Mouse (Mus musculus): ENCODE data around the gene Gm49342.

DNA sequence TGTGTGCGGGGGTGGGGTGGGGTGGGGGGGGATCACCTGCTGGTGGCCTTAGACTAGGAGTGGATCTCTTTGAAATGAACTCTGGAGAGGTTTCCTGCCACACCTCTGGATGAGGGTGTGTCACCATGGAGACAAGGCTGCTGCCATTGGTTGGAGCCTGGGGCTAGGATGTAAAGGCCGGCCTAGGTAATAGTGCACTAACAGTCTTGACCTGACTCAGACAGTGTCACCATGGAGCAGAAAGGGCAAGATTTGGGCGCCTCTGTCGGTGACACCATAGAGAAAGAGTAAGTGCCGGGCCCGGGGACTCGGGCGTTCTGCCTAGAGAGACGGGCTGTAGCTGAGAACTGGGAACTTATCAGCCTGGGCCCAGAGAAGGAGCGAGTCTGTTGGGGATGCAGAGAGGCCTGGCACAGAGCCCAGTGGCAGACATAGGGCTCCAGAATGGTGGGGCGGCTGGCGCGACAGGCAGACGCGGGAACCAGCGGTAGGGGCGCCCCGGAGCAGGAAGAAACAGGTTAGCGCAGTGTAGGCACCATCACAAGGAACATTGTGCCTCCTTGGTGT lies 11.7 kb downstream of the Gm49342 start, which contains the start of gene Pnp2:
- 0 out of 2 replicates have a peak, but pooled peaks have one; percentile 51 for TF ChIP-seq POLR2A (IDR thresholded peaks at IDR 0.05; ENCODE audit: low read depth, low read length)
- TF ChIP-seq CTCF (IDR thresholded peaks at IDR 0.05; ENCODE audit: extremely low read depth, insufficient read length, insufficient replicate concordance, low read depth, low read length) = peak; percentile 32; the same call in 1 of the 2 replicates
